Mouse (Mus musculus): Measurements from ENCODE around the gene Tnr.
A peak's percentile ranks its signal among the peaks of the same experiment; 100 is the strongest.

The Tnr gene

DNA sequence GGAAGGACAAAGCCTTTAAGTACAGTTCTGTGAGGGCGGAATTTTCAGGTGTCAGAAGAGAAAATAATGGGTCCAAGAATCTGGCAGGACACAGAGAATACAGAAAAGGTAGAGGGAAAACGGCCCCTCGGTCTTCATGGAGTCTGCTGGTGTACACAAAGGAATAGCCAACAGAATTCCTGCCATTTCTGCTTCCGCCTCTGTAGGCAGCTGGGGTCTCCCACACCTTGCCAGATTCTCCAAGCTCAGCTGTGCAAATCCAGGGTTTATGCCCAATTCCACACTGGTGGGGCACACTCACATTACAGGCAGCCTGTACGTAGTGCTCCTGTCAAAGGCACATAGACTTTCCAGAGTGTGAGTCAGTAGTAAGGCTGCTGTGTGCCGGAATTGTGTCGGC, 43.6 kb downstream of the Tnr start:
- no peak for DNase-seq

DNA sequence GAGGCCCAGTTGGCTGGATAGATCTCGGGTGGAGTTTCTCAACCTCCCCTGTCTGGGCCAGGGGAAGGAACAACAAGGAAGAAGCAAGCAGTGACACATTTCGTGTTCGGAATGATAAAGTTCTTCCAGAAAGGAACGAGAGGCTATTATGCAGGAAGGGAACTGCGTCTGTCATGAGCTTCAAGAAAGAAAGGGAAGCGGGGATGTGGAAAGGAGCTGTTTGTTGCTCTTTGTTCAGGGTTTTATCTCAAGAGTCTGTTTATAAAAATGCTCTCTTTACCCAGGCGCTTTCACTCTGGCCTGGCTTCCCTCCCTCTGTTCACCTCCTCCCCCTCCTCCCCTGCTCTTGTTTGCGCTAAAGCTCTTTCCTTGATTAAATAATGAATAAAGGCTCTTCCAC, 46.7 kb downstream of the Tnr start:
- no peak for DNase-seq

DNA sequence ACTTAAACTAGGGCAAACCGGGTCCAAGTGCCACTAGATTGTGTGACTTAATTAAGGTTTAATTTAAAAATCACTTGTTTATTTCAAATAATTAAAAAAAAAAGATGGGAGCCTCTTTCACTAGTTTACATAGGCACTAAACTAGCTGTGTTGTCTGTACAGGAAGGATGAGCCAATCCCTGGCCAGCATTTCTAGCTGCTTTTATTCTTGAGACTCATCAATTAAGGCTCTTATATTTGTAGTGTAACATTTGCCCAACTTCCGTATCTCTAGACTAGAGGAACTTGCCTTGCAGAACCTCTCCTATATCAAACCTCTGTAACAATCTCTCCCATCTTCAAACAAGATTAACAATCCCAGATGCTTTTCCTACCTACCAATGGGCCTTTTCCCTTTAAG, 47.3 kb downstream of the Tnr start:
- no peak for DNase-seq

DNA sequence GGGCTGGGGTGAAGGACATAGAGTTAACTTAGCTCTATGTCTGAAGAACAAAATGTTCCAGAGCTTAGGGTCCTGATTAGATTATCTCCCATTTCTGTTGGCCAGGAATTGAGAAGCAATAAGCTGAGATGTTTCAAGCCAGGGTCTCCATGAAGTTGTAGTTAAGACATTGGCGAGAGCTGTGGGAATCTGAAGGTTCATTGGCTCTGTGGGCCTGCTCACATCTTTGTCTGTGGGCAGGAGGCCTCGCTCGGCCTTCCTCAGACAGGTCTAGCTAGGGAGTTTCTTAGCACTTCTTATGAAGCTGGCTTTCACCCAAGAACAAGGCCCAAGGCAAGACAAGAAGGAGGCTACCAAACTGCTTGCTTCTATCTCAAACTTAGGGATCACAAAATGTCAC, 48.4 kb downstream of the Tnr start:
- no peak for DNase-seq

DNA sequence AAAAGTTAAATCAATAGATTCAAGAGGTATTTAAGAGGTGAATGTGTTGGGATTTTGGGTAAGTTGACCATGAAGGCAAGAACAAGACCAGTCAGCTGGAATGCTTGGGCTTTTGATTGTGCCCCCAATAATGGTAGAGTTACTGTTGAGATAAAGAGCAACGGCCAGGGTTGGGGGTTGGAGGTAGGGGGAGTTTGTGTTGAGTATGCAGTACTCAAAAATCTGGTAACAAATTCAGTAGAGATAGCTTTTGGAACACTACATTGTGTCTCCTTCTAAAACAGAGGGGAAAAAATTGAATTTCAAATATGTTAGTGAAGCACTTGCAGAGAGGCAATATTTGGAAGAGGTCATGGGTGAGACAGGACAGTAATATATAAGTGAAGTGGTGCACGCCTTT, 49.5 kb downstream of the Tnr start:
- no peak for DNase-seq

DNA sequence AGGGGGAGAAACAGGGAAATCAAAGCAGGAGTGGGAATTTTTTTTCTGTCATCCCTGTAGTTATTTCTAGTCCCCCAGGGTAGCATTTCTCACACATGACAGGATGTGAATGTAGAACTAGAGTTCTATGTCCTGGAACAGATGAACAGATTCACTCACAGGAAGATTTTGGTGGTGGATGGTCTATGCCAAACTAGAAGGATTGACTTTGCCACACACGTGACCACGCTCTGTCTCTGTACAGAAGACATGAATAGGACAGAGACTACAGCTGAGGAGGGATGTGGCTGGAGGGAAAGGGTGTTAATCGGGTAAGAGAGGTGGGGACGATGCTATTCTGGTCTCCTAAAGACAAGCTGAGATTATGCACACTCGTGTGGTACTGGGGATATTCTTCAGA, 51.1 kb downstream of the Tnr start:
- DNase-seq: no peak

DNA sequence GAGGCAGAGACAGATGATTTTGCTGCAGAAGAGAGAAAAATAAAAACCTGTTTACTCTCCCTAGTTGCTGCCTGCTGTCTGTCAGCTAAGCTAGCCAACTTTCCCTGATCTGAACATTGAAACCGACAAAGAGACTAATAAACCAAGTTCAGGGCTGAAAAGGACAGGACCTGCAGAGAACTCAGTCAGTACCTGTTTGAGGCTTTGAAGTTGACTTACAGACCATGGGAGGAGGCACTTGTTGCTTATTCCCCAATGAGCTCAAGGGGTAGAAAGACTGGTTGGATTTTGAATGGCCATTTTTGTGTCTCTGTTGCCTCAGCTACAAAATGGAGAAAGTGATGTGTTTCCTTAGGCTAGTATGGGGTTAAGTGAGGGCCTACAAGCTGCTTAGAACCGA, 52.7 kb downstream of the Tnr start:
- no peak for DNase-seq

DNA sequence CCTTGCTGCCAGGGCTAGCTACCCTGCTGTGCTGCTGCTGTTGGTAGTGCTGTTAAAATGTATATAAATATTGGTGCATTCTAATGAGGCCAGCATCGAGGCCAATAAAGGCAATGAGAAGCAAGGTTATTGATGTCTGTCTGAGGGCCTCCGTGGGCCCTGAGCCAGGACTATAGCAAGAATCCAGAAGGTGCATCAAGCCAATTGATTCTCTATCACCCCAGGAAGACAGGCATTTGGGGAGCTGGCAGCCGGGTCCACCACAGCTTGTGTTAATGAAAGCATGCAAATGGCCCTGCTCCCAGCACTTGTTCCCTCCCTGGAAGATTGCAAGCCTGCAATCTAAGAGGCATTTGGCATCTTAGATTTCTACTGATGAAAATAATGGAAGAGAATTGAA, 54.8 kb downstream of the Tnr start:
- no peak for DNase-seq

DNA sequence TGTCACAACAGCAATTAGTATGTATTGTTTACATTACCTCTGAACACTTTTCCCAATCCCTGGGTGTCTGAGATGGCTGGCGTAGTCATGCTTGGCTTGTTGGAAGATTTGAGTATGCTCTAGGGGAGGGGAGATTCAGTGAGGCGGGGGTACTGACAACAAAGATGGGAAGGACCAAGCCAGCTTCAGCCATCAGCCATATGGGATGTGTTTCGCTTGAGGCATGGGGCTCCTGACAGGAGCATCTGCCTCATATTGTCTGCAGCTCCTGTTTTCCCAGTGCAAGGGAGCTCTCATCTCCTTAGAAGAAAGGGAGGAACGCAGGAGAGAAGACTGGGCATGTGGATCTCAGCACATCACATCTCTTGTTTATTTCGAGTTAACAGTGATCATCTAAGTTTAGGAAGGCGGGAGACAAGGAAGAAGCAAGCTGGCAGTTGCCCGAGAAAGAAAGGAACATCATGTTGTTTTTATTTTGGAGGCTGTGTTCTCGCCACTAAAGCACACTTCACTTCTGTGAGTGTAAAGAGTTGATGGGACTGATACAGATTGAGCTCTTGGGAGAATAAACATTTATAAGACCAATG, 56.9 kb downstream of the Tnr start:
- DNase-seq: no peak

DNA sequence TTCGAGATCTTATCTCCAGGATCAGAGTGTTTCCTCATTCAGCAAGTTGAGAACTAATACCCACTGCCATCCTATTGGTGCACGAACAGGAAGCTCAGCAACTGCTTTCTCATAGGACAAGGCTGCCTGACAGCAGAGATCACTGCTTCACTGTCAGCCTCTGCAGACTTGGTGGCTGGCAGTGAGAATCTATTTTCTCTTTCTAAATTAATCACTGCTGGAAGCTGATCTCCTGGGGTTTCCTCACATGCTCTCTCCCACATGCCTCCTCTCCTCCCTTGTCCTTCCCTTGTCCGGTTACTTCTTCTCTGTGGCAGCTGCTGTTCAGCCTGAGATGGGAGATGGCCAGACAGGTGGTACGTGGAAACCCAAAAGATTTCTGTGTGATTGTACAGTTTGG, 60.3 kb downstream of the Tnr start:
- no peak for DNase-seq

DNA sequence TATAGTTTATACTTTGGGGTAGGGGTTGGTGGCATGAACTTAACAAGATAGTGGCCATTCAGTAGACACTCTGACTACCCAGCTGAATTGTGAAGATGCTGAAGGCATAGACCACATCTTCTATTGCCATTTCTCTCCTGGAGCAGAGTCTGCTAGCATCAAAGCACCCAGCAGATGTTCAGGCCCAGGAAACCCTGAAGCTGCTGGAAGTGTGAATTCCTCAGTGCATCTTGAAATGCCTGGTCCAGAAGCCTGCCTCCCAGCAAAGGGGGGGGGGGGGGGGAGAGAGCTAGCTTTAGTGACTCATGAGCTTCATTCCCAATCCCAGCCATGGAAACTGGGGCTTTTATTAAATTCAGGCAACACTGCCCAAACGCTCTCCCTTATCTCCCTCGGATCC, 65.2 kb downstream of the Tnr start:
- DNase-seq: no peak

DNA sequence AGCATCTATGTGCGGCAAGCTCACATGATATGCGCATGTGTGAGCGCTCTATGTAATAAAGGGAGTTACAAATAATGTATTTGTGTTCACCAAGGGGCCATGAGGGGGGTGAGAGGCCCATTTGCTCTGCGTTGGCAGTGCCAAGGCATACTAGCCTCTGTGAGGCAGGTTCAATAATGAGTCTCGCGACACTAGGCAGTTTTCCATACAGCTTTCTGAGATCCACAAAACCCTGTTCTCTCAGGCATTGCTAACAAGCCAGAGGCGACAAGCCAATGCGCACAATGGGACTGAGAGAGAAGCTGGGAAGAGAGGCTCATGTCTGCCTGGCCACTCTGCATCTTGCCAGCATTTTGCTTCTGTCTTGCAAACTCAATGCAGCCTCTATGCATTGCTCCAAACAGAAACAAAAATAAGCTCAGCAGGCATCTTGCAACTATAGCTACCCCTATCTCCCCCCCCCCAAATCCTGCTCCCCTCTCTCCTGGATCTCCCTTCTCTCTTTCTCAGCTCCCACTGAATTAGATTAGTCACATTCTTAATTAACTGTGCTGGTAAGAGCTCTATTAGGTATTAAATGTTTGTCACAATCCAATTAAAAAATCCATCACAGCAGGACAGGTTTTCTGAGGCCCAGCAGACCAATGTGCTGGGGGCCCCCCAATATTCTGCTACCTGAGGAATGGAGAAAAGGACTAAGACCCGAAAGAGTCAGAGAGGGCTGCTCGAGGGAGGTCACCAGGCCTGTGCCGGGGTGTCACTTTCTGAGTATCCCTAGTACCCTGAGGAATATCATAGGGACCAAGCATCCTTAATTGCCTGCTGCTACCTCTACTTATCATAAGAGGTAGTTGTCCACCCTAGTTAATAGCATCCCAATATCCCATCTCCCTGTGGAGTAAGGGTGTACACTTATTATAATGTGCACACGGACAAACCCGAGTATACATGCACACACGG, 70.8 kb downstream of the Tnr start:
- DNase-seq: no peak

DNA sequence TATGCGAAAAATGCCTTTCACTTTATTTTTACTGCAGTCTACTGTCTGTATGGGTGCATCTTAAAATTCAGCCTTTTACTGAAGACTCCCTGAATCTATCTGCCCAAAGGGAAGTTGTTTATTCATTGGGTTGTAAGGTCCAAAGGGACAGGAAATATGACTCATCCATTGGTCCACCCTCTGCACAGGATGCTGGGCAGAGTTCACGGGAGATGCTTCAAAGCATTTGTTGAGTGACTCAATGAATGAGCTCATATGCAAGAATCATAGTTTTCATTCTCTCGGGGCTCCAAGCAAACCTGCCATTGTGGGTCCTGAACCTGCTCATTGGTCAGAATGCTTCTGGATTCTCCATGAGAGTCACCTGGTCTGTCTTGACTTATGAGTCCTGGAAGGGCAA, 72.2 kb downstream of the Tnr start:
- no peak for DNase-seq

DNA sequence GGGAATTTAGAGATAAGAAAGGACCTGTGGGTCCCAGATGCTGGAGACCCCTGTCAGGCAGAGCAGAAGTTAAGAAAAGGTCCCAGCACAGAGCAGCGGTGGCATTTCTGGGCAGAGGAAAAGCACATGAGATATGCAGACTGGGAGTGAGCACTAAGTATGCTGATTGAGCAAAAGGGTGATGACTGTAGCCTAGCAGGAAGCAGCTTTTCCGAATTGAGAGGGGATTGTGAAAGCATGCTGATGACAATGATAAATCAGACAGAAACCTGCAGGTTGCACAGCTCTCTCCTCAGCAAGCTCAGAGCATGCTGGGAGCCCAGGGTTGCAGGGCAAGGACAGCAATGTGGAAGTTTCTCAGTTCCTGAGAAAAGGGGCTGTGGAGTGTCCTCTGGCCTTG, 73.1 kb downstream of the Tnr start:
- DNase-seq: no peak

DNA sequence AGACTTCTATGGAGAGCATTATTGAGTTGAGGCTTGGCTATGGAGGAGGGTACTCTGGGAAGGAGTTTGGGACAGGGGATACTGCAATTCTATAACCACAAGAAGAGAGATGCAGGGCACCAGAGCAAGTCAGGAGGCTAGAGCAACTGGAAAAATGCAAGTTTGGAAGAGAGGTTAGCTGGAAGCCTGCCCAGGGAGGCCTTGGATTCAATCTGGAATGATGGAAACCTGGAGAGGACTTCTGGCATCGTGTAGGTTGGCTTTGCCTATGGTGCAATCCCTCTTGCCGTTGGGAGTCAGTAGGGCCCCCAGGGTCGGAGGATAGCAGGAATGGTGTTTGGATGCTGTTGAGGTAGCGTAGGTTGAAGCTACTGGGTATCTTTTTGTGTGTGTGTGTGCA, 90.0 kb downstream of the Tnr start:
- no peak for DNase-seq

DNA sequence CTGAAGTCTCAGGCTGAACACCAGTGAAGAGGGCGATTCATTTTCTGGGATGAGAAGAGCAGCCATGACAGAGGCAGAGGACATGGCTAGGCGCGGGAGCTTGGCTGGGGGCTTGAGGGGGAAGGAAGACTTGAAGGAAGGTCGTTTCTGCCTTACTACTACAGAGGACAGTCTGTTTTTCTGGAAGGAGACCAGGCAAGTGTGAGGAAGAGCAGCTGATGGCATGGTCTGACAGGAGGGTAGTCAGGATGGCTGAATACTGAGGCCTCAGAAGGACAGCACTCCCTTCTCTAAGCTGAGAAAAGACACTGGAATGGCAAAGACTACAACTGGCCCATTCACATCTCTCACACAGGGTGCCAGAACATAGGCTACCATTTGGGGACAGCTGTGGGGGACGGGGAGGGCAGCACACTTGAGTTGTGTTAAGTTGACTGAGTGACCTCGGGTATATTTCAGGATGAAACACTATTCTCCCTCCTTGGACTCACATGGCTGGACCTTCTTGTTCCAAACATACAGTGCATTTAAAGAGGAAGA, 90.6 kb downstream of the Tnr start:
- DNase-seq: no peak

DNA sequence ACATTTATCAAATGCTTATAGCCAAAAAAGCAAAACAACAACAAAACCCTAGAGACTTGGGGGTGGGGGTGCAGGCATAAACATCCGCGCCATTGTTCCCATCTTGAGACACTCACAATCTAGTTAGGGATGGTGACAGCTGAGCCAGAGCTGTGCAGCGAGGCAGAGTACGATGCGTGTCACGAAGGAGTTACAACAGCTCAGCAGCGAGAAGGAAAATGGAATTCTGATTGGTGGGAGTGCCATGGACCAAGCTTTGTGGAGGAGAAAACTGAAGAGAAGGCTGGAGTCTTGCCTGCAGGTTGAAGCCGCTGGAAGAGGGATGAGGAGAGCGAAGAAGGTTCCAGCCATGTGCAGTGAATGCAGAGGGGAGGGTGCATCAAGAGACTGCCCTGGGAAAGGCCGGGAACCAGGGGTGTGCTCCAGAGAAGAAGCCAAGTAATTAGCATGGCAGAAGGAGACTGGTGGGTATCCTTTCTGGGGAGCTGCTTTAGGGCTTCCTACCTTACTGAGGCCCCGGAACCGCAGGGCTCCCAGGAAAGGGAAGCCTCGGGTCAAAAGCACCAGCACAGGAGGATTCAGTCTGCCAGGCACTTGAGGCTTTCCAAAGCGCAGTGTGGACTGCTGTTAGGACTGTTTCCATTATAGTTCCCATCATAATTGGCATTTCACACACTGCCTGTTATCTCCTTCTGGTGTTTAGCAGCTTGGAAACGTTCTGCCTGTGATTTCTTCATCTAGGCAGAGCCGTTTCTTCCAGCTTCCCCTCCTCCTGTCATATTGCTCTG, 91.3 kb downstream of the Tnr start:
- no peak for DNase-seq

DNA sequence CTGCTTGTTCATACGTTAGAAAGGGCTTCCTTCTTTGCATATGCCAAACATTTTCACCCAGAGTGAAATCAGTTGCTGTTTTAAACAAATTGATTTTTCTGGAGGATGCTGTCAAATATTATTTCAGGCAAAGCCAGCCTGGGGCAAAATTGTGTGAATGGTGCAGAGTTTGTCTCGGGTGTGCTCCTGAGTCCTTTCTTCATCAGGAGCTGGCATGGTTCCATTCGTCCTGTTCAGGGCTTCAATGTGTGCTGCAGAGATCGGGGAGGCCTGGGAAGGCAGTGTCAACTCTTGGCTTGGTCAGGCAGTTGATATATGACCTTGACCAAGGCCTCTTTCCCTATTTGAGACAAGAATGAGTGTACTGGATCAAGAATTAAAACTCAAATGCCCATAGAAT, 92.1 kb downstream of the Tnr start:
- DNase-seq: no peak

DNA sequence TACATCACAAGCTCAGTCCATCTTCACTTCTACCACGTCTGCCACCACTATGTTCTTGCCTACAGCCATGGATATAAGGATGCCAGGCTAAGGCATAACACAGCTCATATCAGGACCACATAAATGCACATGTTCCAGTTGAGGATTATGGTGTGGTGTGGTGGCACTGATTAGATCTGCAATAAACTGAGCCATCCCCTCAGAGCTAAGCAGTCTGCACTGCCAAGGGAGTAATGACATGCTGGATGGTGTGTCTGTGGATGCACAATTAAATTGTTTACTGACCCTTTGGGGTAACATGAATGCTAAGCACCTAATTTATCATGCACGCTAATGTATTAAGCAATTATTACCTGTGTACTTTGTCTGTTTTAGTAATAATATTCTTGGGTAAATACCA, 95.6 kb downstream of the Tnr start:
- DNase-seq: no peak

DNA sequence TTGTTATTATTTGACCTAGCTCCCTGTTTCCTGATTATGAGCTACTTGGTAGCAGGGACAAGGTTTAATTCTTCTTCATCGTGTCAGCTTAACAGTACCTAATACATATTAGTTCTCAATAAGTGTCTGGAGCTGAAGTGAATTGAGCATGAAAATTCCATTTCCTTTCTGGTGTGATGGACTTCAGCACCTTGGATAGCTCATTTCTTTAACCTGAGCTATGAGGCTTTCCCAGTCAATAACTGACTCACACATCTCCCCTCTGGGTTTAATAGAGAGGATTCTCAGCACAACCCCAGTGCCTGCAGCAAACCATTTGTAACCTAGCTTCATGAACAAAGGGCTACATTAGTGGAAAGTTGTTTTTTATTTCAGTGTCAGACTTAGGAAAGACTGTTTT, 97.8 kb downstream of the Tnr start:
- peak; percentile 1 for DNase-seq

DNA sequence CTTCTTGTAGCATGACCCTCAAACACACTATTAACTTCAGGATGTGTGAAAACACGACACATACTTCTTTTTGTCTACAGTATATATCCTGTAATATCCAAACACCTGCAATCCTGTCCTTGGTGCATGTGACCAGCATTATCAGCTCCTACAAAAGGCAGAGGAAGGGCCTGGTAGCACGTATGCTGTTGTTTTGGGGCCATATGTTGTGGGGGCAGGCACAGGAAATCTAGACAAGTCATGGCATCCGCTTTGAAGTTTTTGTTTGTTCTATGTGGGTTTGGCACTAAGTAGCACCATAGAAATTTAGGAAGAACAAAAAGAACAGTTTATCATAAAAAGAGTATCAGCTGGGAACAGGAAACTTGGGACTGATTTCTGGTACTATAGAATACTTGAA, 105.5 kb downstream of the Tnr start:
- no peak for DNase-seq

DNA sequence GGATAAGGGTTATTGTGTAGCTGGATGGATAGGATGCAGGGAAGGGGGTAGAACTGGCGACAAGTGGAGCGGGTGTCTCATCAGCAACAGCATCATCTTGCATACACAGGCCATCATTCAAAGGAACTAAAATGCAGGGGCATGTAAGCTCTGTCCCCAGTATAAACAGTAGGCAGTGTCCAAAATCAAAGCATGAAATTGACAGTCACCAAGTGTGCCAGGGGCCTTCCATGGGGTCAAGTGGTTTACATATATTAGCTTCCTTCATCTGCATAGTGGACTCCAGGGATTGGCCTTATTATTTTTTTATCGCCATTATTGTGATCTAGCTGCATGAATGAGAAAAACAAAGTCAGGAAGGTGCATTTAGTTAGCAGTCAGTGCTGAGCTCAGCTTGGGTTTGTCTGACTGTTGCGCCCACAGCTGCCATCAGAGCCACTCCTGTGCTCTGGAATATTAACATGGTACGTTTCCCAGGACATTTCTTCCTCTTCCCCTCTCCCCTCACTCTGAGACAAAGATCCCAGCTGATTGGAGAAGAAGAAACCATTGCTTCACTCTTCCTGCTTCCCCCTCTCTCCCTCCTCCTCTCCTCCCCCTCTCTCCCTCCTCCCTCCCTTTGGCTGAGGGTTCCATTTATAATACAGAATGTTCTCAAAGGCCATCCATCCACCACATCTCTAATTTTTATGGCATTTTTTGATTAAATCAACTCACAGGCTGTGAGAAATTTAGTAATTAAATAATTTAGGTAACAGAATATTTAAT, 106.4 kb downstream of the Tnr start:
- DNase-seq: no peak

DNA sequence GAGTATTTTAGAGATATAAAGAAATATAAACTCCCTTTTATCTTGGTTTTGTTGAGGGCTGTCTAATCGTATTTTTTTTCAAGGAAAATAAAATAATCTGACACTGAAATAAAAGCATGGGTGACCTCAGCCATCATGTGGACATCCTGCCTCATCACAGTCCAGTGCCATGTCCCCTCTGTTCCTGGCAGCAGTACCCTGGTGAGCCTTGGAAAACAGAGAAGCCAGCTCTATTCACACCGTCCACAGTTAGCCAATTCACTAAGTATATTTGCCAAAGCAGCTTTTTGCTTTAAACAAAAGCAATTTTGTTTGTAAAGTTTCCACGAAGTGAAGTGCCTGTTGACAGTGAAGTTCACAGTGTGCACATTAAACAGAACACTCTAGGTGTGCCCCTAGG, 109.0 kb downstream of the Tnr start:
- no peak for DNase-seq
